In genomic region chr11:55204159-55204596, GRCm38 (mm10) we compare ENCODE assay signal across 8 mouse cellular contexts. TPM values are rescaled to one million over a fixed set of nuclear protein-coding genes. Genes with fewer than 3 reads are reported as not detected.
DNase-seq lines count a peak whose midpoint lies in the region; ATAC-seq and TF ChIP-seq lines count a peak whose summit lies in the region.

TSS of gene Slc36a1 (plus strand) at chr11:55204350.

- no peak within 1 kb of the TSS for H3K27ac ChIP-seq in ES-Bruce4 (ENCODE audit: insufficient read depth, low read length)
- H3K27ac ChIP-seq in forebrain, embryonic 14.5 days (ENCODE audit: low read depth, low read length), result no peak within 1 kb of the TSS

- peak within 1 kb of the TSS; percentile 62 for H3K9ac ChIP-seq in ES-Bruce4 (ENCODE audit: low read depth, poor library complexity, severe bottlenecking)
- peak within 1 kb of the TSS; percentile 86 for H3K9ac ChIP-seq in forebrain, embryonic 14.5 days (ENCODE audit: low read length)

- no peak for TF ChIP-seq POLR2A in ES-Bruce4 (IDR thresholded peaks at IDR 0.05; ENCODE audit: insufficient read depth, low read length)
- TF ChIP-seq POLR2A in lung, adult 2 months (IDR thresholded peaks at IDR 0.05; ENCODE audit: borderline replicate concordance, extremely low read depth, low read depth, low read length), result 0 out of 2 replicates have a peak, but pooled peaks have one; percentile 50

- TF ChIP-seq CTCF in ES-Bruce4 (IDR thresholded peaks at IDR 0.05; ENCODE audit: low read depth, low read length), result peak; percentile 98
- peak; percentile 81 for TF ChIP-seq CTCF in lung, adult 2 months (IDR thresholded peaks at IDR 0.05; ENCODE audit: insufficient read depth, low read length)

- intact Hi-C loops in heart, postnatal 25 days (cut with DNase I), result loop anchor here (1.0 to 5.0 kb wide), 3 partner anchors 33 to 241 kb away; no protein-coding TSS in a partner anchor

- H3K27me3 ChIP-seq in ES-Bruce4 (ENCODE audit: control insufficient read depth, insufficient read depth, low read length, poor library complexity, severe bottlenecking), result no peaks in the 10 kb centered on the region
- H3K27me3 ChIP-seq in forebrain, embryonic 14.5 days (replicated peaks; ENCODE audit: control insufficient read depth, insufficient read depth, low read length), result no peaks in the 10 kb centered on the region

- peak within 1 kb of the TSS; percentile 98 for H3K4me2 ChIP-seq in forebrain, embryonic 14.5 days (ENCODE audit: low read length)

- no peaks in the 10 kb centered on the region for H3K9me3 ChIP-seq in ES-Bruce4 (replicated peaks; ENCODE audit: control insufficient read depth, insufficient read depth, low read length, poor library complexity, severe bottlenecking)
- no peaks in the 10 kb centered on the region for H3K9me3 ChIP-seq in forebrain, embryonic 14.5 days (replicated peaks; ENCODE audit: control insufficient read depth, low read length)

- TF ChIP-seq EP300 in ES-Bruce4 (IDR thresholded peaks at IDR 0.05; ENCODE audit: insufficient read depth, low read depth, low read length), result 0 out of 2 replicates have a peak, but pooled peaks have one; percentile 15

- ATAC-seq in cerebellum, adult (ENCODE audit: insufficient number of reproducible peaks, low FRiP score, low TSS enrichment), result peak; percentile 80
- peak; percentile 96 for ATAC-seq in forebrain, embryonic 14.5 days
- peak; percentile 76 for ATAC-seq in neutrophil, adult 5-6 weeks (ENCODE audit: extremely low read depth, insufficient number of reproducible peaks, low FRiP score, poor library complexity, severe bottlenecking)

- no peaks in the 10 kb centered on the region for H3K36me3 ChIP-seq in ES-Bruce4 (ENCODE audit: control insufficient read depth, insufficient read depth, low read length, poor library complexity, severe bottlenecking)
- H3K36me3 ChIP-seq in forebrain, embryonic 14.5 days (ENCODE audit: control insufficient read depth, insufficient read depth, low read length), result no peaks in the 10 kb centered on the region

- H3K4me3 ChIP-seq in ES-Bruce4 (ENCODE audit: low read depth, low read length), result peak within 1 kb of the TSS; percentile 68
- H3K4me3 ChIP-seq in forebrain, embryonic 14.5 days (ENCODE audit: low read depth, low read length), result peak within 1 kb of the TSS; percentile 81
- peak within 1 kb of the TSS; percentile 93 for H3K4me3 ChIP-seq in lung, adult 2 months (replicated peaks; ENCODE audit: extremely low read depth, low read depth, low read length)

- no peaks in the 10 kb centered on the region for H3K4me1 ChIP-seq in ES-Bruce4 (ENCODE audit: control insufficient read depth, insufficient read depth, low read length)
- H3K4me1 ChIP-seq in forebrain, embryonic 14.5 days (ENCODE audit: control insufficient read depth, insufficient read depth, low read length), result 0 out of 2 replicates have a peak, but pooled peaks cover 3% of the 10 kb centered on the region
- H3K4me1 ChIP-seq in lung, adult 2 months (ENCODE audit: control insufficient read depth, insufficient read depth, low read length), result no peaks in the 10 kb centered on the region; the same call in 1 of the 2 replicates

- WGBS in forebrain, embryonic 14.5 days, result under 1% methylated on average over 29 of the region's 31 CpGs
- under 1% methylated on average over 31 of the region's 31 CpGs for WGBS in lung, adult 2 months

- DNase-seq in forebrain, embryonic 14.5 days (ENCODE audit: low spot score), result peak; percentile 97
- peak; percentile 84 for DNase-seq in heart, postnatal 25 days (ENCODE audit: low spot score)
- DNase-seq in layer of hippocampus, adult 18-20 months (ENCODE audit: low spot score in 2 of 2), result peak; percentile 91 to 96
- DNase-seq in lung, adult 2 months, result peak; percentile 96
- peak; percentile 91 to 92 for DNase-seq in thymus, adult 18-20 months

RNA-seq across cellular contexts. Expression of gene Slc36a1, which starts in this region (rescaled TPM):
- 5.3 and 6.3 TPM in 2 replicates for polyA plus RNA-seq in ES-Bruce4 (2011; ENCODE audit: insufficient read depth, insufficient read length, low read depth, missing spikeins)
- 1.8 and 3.2 TPM in 2 replicates for polyA plus RNA-seq in forebrain, embryonic 14.5 days (2014; fragmentation: Nextera tagmentation; extraction: Ambion mirVana)
- total RNA-seq in heart, postnatal 25 days (2021), result 10 to 100 TPM in 1 of 2 experiments, 1 to 10 TPM in 1; 9.7 to 13.6 TPM
- total RNA-seq in layer of hippocampus, adult 18-20 months (2021), result 10 to 100 TPM; 57.9 to 68.4 TPM
- 15.6 and 19.4 TPM in 2 replicates for polyA plus RNA-seq in lung, adult 2 months (2012; rRNA removed)
- 9.3 and 10.1 TPM in 2 replicates for total RNA-seq in neutrophil, adult 5-6 weeks (2017)
